Mouse (Mus musculus): ENCODE results near the gene Frmd3.

GRCm38 (mm10) chr4:74242176-74242575 is 228.9 kb downstream of the Frmd3 start, which contains the start of gene Kdm4c:
- TF ChIP-seq CTCF (IDR thresholded peaks at IDR 0.05; ENCODE audit: low read depth) (no peak), EP300 (IDR thresholded peaks at IDR 0.05; ENCODE audit: low read depth) (no peak)
